Mouse (Mus musculus) ES-Bruce4 (cell line): ENCODE results near the gene Crygs. TPM values are rescaled to one million over a fixed set of nuclear protein-coding genes. Genes with fewer than 3 reads are reported as not detected.
"Not testable (repeated sequence)": the region's sequence is repeated elsewhere in the genome, so short reads cannot be mapped to it uniquely, and the experiment has no call there.

Experiments
- H3K27ac ChIP-seq: 2 replicates; pipeline ENCODE4 v1.5.1; 2012; ENCODE audit warnings: low read length, inconsistent platforms; ENCODE audit not compliant: insufficient read depth
- H3K27me3 ChIP-seq: 2 replicates; pipeline ENCODE4 v1.6.1; 2012; ENCODE audit warnings: mild to moderate bottlenecking, low read length, inconsistent platforms; ENCODE audit not compliant: control insufficient read depth, poor library complexity, insufficient read depth, severe bottlenecking
- H3K36me3 ChIP-seq: 2 replicates; pipeline ENCODE4 v1.6.1; 2012; ENCODE audit warnings: inconsistent platforms, mild to moderate bottlenecking, low read length, moderate library complexity; ENCODE audit not compliant: control insufficient read depth, poor library complexity, insufficient read depth, severe bottlenecking
- H3K4me1 ChIP-seq: one replicate; pipeline ENCODE4 v1.8.1; 2011; ENCODE audit warnings: low read length; ENCODE audit not compliant: control insufficient read depth, insufficient read depth
- H3K4me3 ChIP-seq: 2 replicates; pipeline ENCODE4 v1.5.1; 2011; ENCODE audit warnings: low read depth, mild to moderate bottlenecking, low read length
- H3K9ac ChIP-seq: 2 replicates; pipeline ENCODE4 v1.6.1; 2012; ENCODE audit warnings: low read depth, mild to moderate bottlenecking, inconsistent platforms; ENCODE audit not compliant: poor library complexity, severe bottlenecking
- H3K9me3 ChIP-seq: replicated peaks from 2 replicates; pipeline ENCODE4 v1.6.1; 2012; ENCODE audit warnings: mild to moderate bottlenecking, low read length, inconsistent platforms; ENCODE audit not compliant: control insufficient read depth, poor library complexity, insufficient read depth, severe bottlenecking
- CTCF ChIP-seq: IDR thresholded peaks from one replicate; pipeline ENCODE4 v1.8.1; 2011; ENCODE audit warnings: low read depth, low read length
- EP300 ChIP-seq: IDR thresholded peaks from 2 replicates; pipeline ENCODE4 v1.6.1; 2011; ENCODE audit warnings: low read depth, low read length; ENCODE audit not compliant: insufficient read depth
- POLR2A ChIP-seq: IDR thresholded peaks from one replicate; pipeline ENCODE4 v1.8.1; 2011; ENCODE audit warnings: low read length; ENCODE audit not compliant: insufficient read depth
- polyA plus RNA-seq: library from polyadenylated mRNA; stranded (reverse); fragments of >200 nt; gene quantifications from 2 replicates; pipeline ENCODE4 v1.2.4, GENCODE M21; 2011; ENCODE audit warnings: low read depth; ENCODE audit not compliant: missing spikeins, insufficient read depth, insufficient read length

Gene Crygs
- polyA plus RNA-seq, 1 experiment = not detected

DNA sequence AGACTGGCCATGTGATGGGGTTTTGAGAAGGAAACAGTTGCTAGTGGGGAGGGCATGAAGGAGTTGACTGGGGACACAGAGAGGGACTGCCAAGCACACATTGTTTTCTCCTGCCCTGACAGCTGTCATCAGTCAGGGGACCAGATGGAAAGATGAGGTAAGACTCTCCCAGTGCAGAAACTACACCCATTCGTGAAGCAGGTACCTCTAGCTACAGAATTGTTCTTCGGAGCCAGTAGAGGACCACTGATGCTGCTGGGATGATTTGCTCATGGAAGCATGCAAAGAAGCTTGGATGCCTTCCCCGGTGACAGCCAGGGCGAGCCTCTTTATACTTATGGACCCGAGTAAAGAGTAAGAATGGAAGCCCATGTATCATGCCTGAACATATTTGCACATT is 13.9 kb downstream of the Crygs start:
- TF ChIP-seq POLR2A = no peak
- no peaks in the 10 kb centered on the region for H3K27me3 ChIP-seq

GRCm38 (mm10) chr16:22795497-22795896 is 15.9 kb downstream of the Crygs start:
- H3K9me3 ChIP-seq = no peaks in the 10 kb centered on the region
- H3K27me3 ChIP-seq = no peaks in the 10 kb centered on the region
- H3K36me3 ChIP-seq = no peaks in the 10 kb centered on the region
- H3K27ac ChIP-seq = no peak overlapping the region
- H3K9ac ChIP-seq = no peak overlapping the region
- TF ChIP-seq POLR2A (no peak), CTCF (peak; percentile 33), EP300 (no peak)
- H3K4me3 ChIP-seq = no peak overlapping the region
- H3K4me1 ChIP-seq = no peaks in the 10 kb centered on the region

More for the DNA sequence above, 13.9 kb downstream of the Crygs start:
- no peak overlapping the region for H3K9ac ChIP-seq
- no peak overlapping the region for H3K4me3 ChIP-seq
- H3K27ac ChIP-seq = no peak overlapping the region
- H3K4me1 ChIP-seq = no peaks in the 10 kb centered on the region
- H3K9me3 ChIP-seq = no peaks in the 10 kb centered on the region
- no peaks in the 10 kb centered on the region for H3K36me3 ChIP-seq

GRCm38 (mm10) chr16:22791235-22791634 is 20.1 kb downstream of the Crygs start:
- Histone ChIP-seq H3K4me3 (no peak overlapping the region), H3K27me3 (no peaks in the 10 kb centered on the region), H3K27ac (no peak overlapping the region), H3K36me3 (no peaks in the 10 kb centered on the region), H3K4me1 (no peaks in the 10 kb centered on the region), H3K9ac (no peak overlapping the region), H3K9me3 (no peaks in the 10 kb centered on the region; the same call in 1 of the 2 replicates)
- TF ChIP-seq POLR2A = no peak
- no peak for TF ChIP-seq EP300
- no peak for TF ChIP-seq CTCF

DNA sequence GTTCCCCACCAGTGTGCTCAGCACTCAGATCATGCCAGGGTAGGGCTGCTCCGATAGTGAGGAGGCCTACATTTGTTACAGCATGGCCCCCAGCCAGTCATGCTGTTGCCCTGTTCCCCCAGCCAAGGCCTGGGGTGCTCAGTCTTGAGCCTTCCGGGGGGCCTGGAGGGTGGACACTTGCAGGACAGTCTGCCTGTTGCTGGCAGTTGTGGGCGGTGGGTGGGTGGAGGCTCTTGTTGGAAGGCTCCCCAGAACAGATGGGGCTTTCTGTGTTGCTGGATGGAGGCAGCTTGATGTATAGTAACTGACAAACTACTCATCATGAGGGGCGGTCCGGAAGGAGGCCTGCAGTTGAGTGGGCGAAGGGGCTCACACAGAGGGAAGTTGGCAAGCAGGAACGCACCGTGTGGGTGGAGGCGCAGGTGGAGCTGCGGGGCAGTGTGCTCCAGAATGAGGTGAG is 21.4 kb downstream of the Crygs start:
- H3K27ac ChIP-seq = no peak overlapping the region
- no peak overlapping the region for H3K4me3 ChIP-seq

GRCm38 (mm10) chr16:22782686-22783085 is 28.7 kb downstream of the Crygs start:
- Histone ChIP-seq H3K4me1 (no peaks in the 10 kb centered on the region), H3K27ac (no peak overlapping the region), H3K27me3 (no peaks in the 10 kb centered on the region), H3K9me3 (peaks cover 4% of the 10 kb centered on the region), H3K4me3 (no peak overlapping the region), H3K36me3 (no peaks in the 10 kb centered on the region), H3K9ac (no peak overlapping the region)
- TF ChIP-seq EP300 (no peak), POLR2A (no peak), CTCF (no peak)

More for the DNA sequence above, 21.4 kb downstream of the Crygs start:
- H3K36me3 ChIP-seq = no peaks in the 10 kb centered on the region
- H3K4me1 ChIP-seq = no peaks in the 10 kb centered on the region
- H3K27me3 ChIP-seq = no peaks in the 10 kb centered on the region
- TF ChIP-seq CTCF (no peak), EP300 (no peak), POLR2A (no peak)
- no peaks in the 10 kb centered on the region; the same call in 1 of the 2 replicates for H3K9me3 ChIP-seq
- H3K9ac ChIP-seq = no peak overlapping the region

GRCm38 (mm10) chr16:22779228-22779835 is 32.0 kb downstream of the Crygs start:
- no peak overlapping the region for H3K27ac ChIP-seq
- TF ChIP-seq EP300 (no peak), CTCF (no peak), POLR2A (no peak)
- peaks cover 4% of the 10 kb centered on the region for H3K9me3 ChIP-seq
- no peaks in the 10 kb centered on the region for H3K36me3 ChIP-seq
- no peak overlapping the region for H3K9ac ChIP-seq
- H3K4me3 ChIP-seq = no peak overlapping the region
- no peaks in the 10 kb centered on the region for H3K4me1 ChIP-seq
- H3K27me3 ChIP-seq = no peaks in the 10 kb centered on the region

DNA sequence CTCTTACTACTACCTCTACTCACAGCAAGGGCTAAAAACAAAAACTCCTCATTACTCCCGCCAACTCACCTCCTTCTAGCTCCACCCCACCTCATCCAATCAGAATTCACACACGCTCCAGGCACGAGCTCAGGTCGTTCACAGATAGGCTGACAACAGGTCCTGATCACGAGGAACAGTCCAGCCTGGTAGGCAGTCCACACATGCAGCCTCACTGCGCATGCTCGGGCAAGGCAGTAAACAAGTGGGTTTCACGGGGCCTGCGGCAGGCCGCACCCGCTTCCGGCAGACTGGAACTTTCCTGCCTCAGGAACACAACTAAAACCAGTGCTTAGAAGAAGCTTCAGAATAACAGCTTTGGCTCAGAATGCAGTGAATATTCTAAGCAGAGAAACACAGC is 33.1 kb downstream of the Crygs start:
- not testable (repeated sequence) for H3K4me3 ChIP-seq, H3K9ac ChIP-seq, H3K27ac ChIP-seq, H3K4me1 ChIP-seq, H3K36me3 ChIP-seq, H3K9me3 ChIP-seq, H3K27me3 ChIP-seq
